Mouse (Mus musculus): ENCODE measurements around the gene Fnbp4.
"Not testable (repeated sequence)": the region's sequence is repeated elsewhere in the genome, so short reads cannot be mapped to it uniquely, and the experiment has no call there.

Fnbp4 gene

GRCm38 (mm10) chr2:90782901-90783486 lies 37.8 kb downstream of the Fnbp4 start:
- DNase-seq (ENCODE audit: low spot score) = peak; percentile 38

DNA sequence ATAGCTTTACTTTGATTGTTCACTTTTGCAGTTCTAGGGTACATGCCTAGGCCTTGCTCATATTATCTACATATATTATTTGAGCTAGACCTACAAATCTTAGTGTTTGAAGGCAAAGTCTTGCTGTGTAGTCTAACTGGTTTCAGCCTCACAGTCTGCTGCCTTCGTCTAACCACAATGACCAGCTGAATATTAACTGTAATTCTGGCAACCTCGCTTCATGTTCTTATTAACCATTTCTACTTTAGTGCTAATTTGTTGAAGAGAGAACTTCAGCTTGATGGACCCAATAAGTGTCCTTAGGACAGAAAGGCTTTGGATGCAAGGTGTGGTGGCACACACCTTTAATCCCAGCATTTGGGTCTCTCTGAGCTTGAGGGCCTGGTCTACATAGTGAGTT lies 43.0 kb downstream of the Fnbp4 start:
- DNase-seq (ENCODE audit: low spot score) = no peak

DNA sequence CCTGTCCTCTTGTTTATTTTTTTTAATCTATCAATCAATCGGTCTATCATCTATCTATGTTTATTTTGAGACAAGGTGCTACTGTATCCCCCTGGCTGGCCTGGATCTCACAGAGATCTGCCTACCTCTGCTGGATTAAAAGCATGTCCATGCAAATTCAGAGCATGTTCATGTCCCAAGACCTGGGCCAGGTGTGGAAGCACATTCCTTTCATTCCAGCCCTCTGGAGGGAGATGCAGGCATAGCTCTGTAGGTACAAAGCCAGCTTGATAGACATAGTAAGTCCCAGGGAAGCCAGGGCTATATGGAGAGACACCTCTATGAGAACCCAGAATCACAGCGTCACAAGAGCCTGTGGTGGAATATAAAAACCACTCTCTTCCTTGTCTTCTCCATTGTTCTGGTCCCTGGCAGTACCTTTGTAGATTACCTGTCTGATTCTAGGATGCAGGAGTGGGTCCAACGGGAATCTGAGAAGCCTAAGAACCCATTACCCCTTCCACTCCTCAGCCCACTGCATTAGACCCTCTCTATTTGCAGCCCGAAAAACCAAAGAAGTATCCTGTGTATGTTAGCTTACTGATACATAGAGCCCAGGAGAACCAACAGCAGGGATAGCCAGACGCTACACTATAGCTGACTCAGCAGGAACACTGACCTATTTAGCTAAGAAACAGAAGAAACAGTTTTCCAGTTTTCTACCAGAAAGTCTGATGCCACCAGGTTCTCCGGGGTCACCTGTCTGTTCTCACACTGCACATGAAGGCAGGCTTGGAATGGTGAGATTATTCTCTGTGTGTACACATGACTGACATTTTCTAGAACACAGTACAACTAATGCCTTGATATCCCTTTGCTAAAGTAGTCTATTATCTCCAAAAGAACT lies 63.3 kb downstream of the Fnbp4 start:
- DNase-seq (ENCODE audit: low spot score) = no peak

- no peak for DNase-seq (ENCODE audit: low spot score)
Measured at GRCm38 (mm10) chr2:90810751-90811150, 65.6 kb downstream of the Fnbp4 start.

DNA sequence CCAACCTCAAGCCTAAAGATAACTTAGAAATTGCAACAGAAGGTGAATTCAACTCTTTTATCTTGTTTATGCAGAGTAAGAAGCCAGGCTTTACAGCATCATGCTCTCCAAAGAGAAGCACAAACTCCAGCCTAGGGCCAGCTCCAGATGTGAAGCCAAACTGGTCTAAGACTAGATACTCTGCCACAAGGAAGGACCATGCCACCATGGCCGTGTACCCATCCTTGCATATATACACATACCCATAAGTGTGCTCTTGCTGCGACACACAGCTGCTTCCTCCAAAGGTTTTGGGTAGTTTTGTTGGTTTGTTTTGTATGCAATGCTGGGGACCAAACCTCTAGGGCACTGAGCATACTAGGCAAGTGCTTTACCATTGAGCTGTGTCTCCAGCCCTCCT lies 70.1 kb downstream of the Fnbp4 start:
- no peak for DNase-seq (ENCODE audit: low spot score)

DNA sequence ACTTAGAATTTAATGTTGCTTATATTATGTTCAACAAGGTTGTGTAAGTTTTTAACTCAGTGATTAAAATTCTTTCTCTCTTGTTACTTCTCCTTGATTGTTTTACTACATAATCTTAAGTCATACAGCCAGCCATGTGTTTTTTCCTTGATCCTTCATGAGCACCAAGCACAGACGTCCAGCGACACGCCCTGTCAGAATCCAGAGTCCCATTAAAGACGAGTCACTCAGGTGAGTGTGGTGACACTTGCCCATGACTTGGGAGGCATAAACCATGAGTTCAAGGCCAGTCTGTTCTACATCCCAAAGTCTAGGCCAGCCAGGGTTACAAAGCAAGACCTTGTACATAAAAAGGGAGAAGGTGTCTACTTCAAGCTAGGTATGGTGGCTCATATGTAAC lies 71.0 kb downstream of the Fnbp4 start:
- no peak for DNase-seq (ENCODE audit: low spot score)

- no peak for DNase-seq (ENCODE audit: low spot score)
Measured at GRCm38 (mm10) chr2:90818710-90819109, 73.5 kb downstream of the Fnbp4 start.

DNA sequence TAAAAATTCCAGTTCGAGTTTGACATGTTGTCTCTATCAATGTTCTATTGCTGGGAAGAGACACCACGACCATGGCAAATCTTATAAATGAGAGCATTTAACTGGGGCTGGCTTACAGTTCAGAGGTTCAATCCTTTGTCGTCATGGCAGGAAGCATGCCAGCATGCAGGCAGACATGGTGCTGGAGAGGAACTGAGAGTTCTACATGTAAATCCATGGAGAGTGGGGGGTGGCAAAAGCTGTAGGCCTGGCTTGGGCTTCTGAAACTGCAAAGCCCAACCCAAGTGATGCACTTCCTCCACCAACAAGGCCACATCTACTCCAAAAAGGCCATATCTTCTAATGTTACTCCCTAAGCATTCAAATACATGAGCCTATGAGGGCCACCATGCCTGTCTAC lies 75.7 kb downstream of the Fnbp4 start:
- DNase-seq (ENCODE audit: low spot score) = no peak

- no peak for DNase-seq (ENCODE audit: low spot score)
Measured at GRCm38 (mm10) chr2:90822978-90823377, 77.8 kb downstream of the Fnbp4 start.

DNA sequence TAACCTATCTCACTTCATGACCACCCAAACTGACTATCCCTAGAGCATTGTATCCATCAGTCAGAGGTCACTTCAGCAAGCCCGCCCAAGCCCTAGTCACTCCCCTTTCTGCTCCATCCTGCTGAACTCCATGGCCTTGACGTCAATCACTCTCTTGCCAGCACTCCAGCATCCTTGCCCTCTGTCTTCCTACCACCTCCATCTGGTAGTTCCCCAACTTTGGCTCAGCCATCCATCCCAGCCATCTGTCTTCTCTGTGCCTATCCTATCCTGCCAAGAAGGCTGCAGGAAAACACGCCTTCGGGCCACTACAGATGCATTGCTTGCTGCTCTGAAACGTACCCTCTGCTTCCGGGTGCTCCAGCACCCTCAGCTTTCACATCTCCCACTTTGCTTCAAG lies 78.6 kb downstream of the Fnbp4 start:
- DNase-seq (ENCODE audit: low spot score) = no peak

GRCm38 (mm10) chr2:90824528-90824927 lies 79.4 kb downstream of the Fnbp4 start:
- DNase-seq (ENCODE audit: low spot score) = not testable (repeated sequence)

GRCm38 (mm10) chr2:90825515-90826172 lies 80.5 kb downstream of the Fnbp4 start:
- no peak for DNase-seq (ENCODE audit: low spot score)

DNA sequence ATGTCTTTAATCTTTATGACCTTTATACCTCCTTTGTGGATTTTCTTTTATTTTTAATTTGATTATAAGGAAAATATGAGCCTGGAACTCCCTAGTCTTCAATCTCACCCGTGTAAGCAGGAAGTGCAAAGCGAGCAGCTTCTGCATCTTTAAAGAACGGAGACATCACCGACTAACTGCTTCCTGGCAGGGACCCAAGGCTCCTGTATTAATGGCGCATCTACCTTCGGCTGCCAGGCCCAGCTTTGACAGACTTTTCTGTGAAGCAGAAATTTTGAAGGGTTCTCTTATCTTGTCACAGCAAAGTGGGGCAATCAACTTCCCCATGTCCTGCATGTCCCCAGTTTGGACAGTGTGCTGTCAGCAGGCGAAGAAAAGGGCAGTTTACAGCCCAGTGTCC lies 83.6 kb downstream of the Fnbp4 start:
- DNase-seq (ENCODE audit: low spot score) = no peak
